Mouse (Mus musculus): ENCODE data around the gene Myo10.

GRCm38 (mm10) chr15:25695883-25696282, 73.6 kb downstream of the Myo10 start:
- TF ChIP-seq POLR2A (IDR thresholded peaks at IDR 0.05; ENCODE audit: low read depth, low read length) (no peak), CTCF (IDR thresholded peaks at IDR 0.05; ENCODE audit: extremely low read depth, insufficient read length, insufficient replicate concordance, low read depth, low read length) (no peak)

Data from small intestine, adult 2 months (tissue).